Mouse (Mus musculus) MEL (cell line): ENCODE results near the gene C2. TPM values are rescaled to one million over a fixed set of nuclear protein-coding genes. Genes with fewer than 3 reads are reported as not detected.

Experiments used
- DNase-seq: peaks from one replicate; pipeline ENCODE4 v3.0.0; 2011; ENCODE audit warnings: low read depth, low spot score
- H3K27ac ChIP-seq: 2 replicates; pipeline ENCODE4 v1.5.1; 2012; ENCODE audit warnings: low read depth, mild to moderate bottlenecking, control low read depth, low read length, moderate library complexity; ENCODE audit not compliant: control insufficient read depth
- H3K27me3 ChIP-seq, 2 experiments: fragments of 150-350 bp in 1 of 2; sonication (generic) in 1 of 2; 2 replicates each; pipeline ENCODE4 v1.6.1; 2012; ENCODE audit warnings: low read length in 2 of 2, mild to moderate bottlenecking in 2 of 2, improper control_type of control experiment in 1 of 2, moderate library complexity in 1 of 2; ENCODE audit not compliant: insufficient read depth in 2 of 2, control insufficient read depth in 1 of 2
- H3K36me3 ChIP-seq, 2 experiments: 2 replicates each; pipeline ENCODE4 v1.6.1; 2012 to 2014; ENCODE audit warnings: low read length in 2 of 2, improper control_type of control experiment in 1 of 2, inconsistent platforms in 1 of 2, mild to moderate bottlenecking in 1 of 2; ENCODE audit not compliant: insufficient read depth in 2 of 2, control insufficient read depth in 1 of 2
- H3K4me1 ChIP-seq, 2 experiments: fragments of 150-350 bp in 1 of 2; sonication (generic) in 1 of 2; 2 replicates each; pipeline ENCODE4 v1.6.1; 2012; ENCODE audit warnings: low read length in 2 of 2, improper control_type of control experiment in 1 of 2, mild to moderate bottlenecking in 1 of 2; ENCODE audit not compliant: insufficient read depth in 2 of 2, control insufficient read depth in 1 of 2
- H3K4me3 ChIP-seq, 2 experiments: fragments of 150-350 bp in 1 of 2; sonication (generic) in 1 of 2; 2 replicates each; pipeline ENCODE4 v1.5.1; 2012; ENCODE audit warnings: low read depth in 2 of 2, low read length in 2 of 2, mild to moderate bottlenecking in 2 of 2, moderate library complexity in 2 of 2, control low read depth in 1 of 2, improper control_type of control experiment in 1 of 2; ENCODE audit not compliant: control insufficient read depth in 1 of 2, insufficient read depth in 1 of 2
- H3K79me2 ChIP-seq: 2 replicates; pipeline ENCODE4 v1.6.1; 2012; ENCODE audit warnings: mild to moderate bottlenecking, low read length, moderate library complexity; ENCODE audit not compliant: control insufficient read depth, poor library complexity, insufficient read depth
- H3K9ac ChIP-seq: 2 replicates; pipeline ENCODE4 v1.6.1; 2012; ENCODE audit warnings: low read depth, mild to moderate bottlenecking, control low read depth, low read length, moderate library complexity; ENCODE audit not compliant: control insufficient read depth, poor library complexity, severe bottlenecking
- H3K9me3 ChIP-seq: fragments of 150-350 bp; sonication (generic); replicated peaks from 2 replicates; pipeline ENCODE4 v1.6.1; 2012; ENCODE audit warnings: mild to moderate bottlenecking, low read length, improper control_type of control experiment, moderate library complexity; ENCODE audit not compliant: insufficient read depth
- BHLHE40 ChIP-seq: IDR thresholded peaks from 2 replicates; pipeline ENCODE4 v1.6.1; 2012; ENCODE audit warnings: low read depth, mild to moderate bottlenecking, inconsistent platforms, low read length, improper control_type of control experiment, borderline replicate concordance
- CTCF ChIP-seq, 3 experiments: IDR thresholded peaks in 2 of 3; conservative IDR thresholded peaks in 1 of 3; 2 replicates each; pipeline ENCODE4 v1.5.1; 2011 to 2012; ENCODE audit warnings: low read length in 3 of 3, low read depth in 2 of 3, mild to moderate bottlenecking in 2 of 3, improper control_type of control experiment in 1 of 3, inconsistent platforms in 1 of 3, mixed read lengths in 1 of 3, moderate library complexity in 1 of 3; ENCODE audit not compliant: control insufficient read depth in 1 of 3, insufficient read depth in 1 of 3, poor library complexity in 1 of 3, severe bottlenecking in 1 of 3
- E2F4 ChIP-seq: IDR thresholded peaks from 2 replicates; pipeline ENCODE4 v1.6.1; 2011; ENCODE audit warnings: low read depth, low read length, improper control_type of control experiment, borderline replicate concordance
- EP300 ChIP-seq, 2 experiments: IDR thresholded peaks; 2 replicates each; pipeline ENCODE4 v1.6.1; 2011; ENCODE audit warnings: improper control_type of control experiment in 2 of 2, low read length in 2 of 2, low read depth in 1 of 2, mild to moderate bottlenecking in 1 of 2
- JUND ChIP-seq: IDR thresholded peaks from 2 replicates; pipeline ENCODE4 v1.6.1; 2011; ENCODE audit warnings: low read depth, mild to moderate bottlenecking, improper control_type of control experiment, low read length
- KAT2A ChIP-seq: conservative IDR thresholded peaks from 2 replicates; pipeline ENCODE4 v1.6.1; 2012; ENCODE audit warnings: low read depth, low read length, improper control_type of control experiment, inconsistent platforms
- MAFK ChIP-seq: IDR thresholded peaks from 2 replicates; pipeline ENCODE4 v1.6.1; 2011; ENCODE audit warnings: low read depth, mild to moderate bottlenecking, low read length, improper control_type of control experiment, borderline replicate concordance
- MAX ChIP-seq: IDR thresholded peaks from 2 replicates; pipeline ENCODE4 v1.6.1; 2011; ENCODE audit warnings: low read length, improper control_type of control experiment
- MEF2A ChIP-seq: IDR thresholded peaks from 2 replicates; pipeline ENCODE4 v1.6.1; 2014; ENCODE audit warnings: low read depth, mild to moderate bottlenecking, inconsistent platforms, low read length, improper control_type of control experiment; ENCODE audit not compliant: poor library complexity, insufficient replicate concordance, severe bottlenecking; ENCODE audit errors: extremely low read depth
- MXI1 ChIP-seq: IDR thresholded peaks from 2 replicates; pipeline ENCODE4 v1.6.1; 2011; ENCODE audit warnings: mild to moderate bottlenecking, low read depth, low read length, improper control_type of control experiment
- MYC ChIP-seq: IDR thresholded peaks from 2 replicates; pipeline ENCODE4 v1.6.1; 2011; ENCODE audit warnings: low read depth, mild to moderate bottlenecking, low read length, improper control_type of control experiment, moderate library complexity
- NELFE ChIP-seq: IDR thresholded peaks from 2 replicates; pipeline ENCODE4 v1.6.1; 2011; ENCODE audit warnings: low read depth, low read length, improper control_type of control experiment
- NRF1 ChIP-seq: IDR thresholded peaks from 2 replicates; pipeline ENCODE4 v1.6.1; 2014; ENCODE audit warnings: low read depth, mild to moderate bottlenecking, inconsistent platforms, low read length, improper control_type of control experiment, moderate library complexity; ENCODE audit not compliant: poor library complexity, insufficient read depth, severe bottlenecking
- POLR2AphosphoS2 ChIP-seq: IDR thresholded peaks from 2 replicates; pipeline ENCODE4 v1.6.1; 2011; ENCODE audit warnings: low read length, improper control_type of control experiment
- RAD21 ChIP-seq: IDR thresholded peaks from 2 replicates; pipeline ENCODE4 v1.6.1; 2011; ENCODE audit warnings: mild to moderate bottlenecking, low read depth, low read length, improper control_type of control experiment
- SIN3A ChIP-seq: IDR thresholded peaks from 2 replicates; pipeline ENCODE4 v1.6.1; 2012; ENCODE audit warnings: low read length, improper control_type of control experiment, inconsistent platforms
- SMC3 ChIP-seq: IDR thresholded peaks from 2 replicates; pipeline ENCODE4 v1.6.1; 2011; ENCODE audit warnings: low read depth, low read length, improper control_type of control experiment
- TBP ChIP-seq: IDR thresholded peaks from 2 replicates; pipeline ENCODE4 v1.8.0; 2011; ENCODE audit warnings: low read depth, low read length, improper control_type of control experiment
- TCF12 ChIP-seq: IDR thresholded peaks from 2 replicates; pipeline ENCODE4 v1.6.1; 2014; ENCODE audit warnings: low read depth, mild to moderate bottlenecking, inconsistent platforms, low read length, improper control_type of control experiment, moderate library complexity
- UBTF ChIP-seq: IDR thresholded peaks from 2 replicates; pipeline ENCODE4 v1.6.1; 2012; ENCODE audit warnings: low read depth, mild to moderate bottlenecking, inconsistent platforms, low read length, improper control_type of control experiment, moderate library complexity, borderline replicate concordance; ENCODE audit not compliant: insufficient read depth
- ZC3H11A ChIP-seq: IDR thresholded peaks from 2 replicates; pipeline ENCODE4 v1.6.1; 2012; ENCODE audit warnings: low read depth, mild to moderate bottlenecking, inconsistent platforms, low read length, improper control_type of control experiment
- ZNF384 ChIP-seq: IDR thresholded peaks from 2 replicates; pipeline ENCODE4 v1.6.1; 2012; ENCODE audit warnings: low read depth, mild to moderate bottlenecking, inconsistent platforms, low read length, improper control_type of control experiment
- polyA plus RNA-seq, 2 experiments: library from polyadenylated mRNA; stranded (reverse) in 1 of 2; unstranded in 1 of 2; fragments of >175 nt in 1 of 2; fragments of >200 nt in 1 of 2; gene quantifications; 2 replicates each; pipeline versions ENCODE4 v1.2.1 to v1.2.4; 2012; ENCODE audit warnings: low replicate concordance in 2 of 2, low read depth in 1 of 2; ENCODE audit not compliant: insufficient read length in 2 of 2, insufficient read depth in 1 of 2, missing spikeins in 1 of 2
- total RNA-seq: library from RNA; depleted of rRNA; stranded (reverse); fragments of 300-350 nt; gene quantifications from 2 replicates; pipeline ENCODE4 v1.2.3, GENCODE M21; 2012

Gene C2
- total and polyA plus RNA-seq, 3 experiments: 2.2 to 9.4 TPM; not detected in 1

GRCm38 (mm10) chr17:34879336-34879879 lies 18.7 kb downstream of the C2 start, which contains the start of gene Zbtb12:
Gene Zbtb12, plus strand, starts transcription at chr17:34879483.
- H3K27ac ChIP-seq: no peak within 1 kb of the TSS
- TF ChIP-seq EP300 (IDR thresholded peaks at IDR 0.05; ENCODE audit: low read depth in 1 of 2, low read length in 2 of 2) (no peak), BHLHE40 (no peak), MXI1 (no peak), SIN3A (no peak), NRF1 (no peak), TCF12 (no peak), TBP (no peak), MAFK (no peak), E2F4 (no peak), MEF2A (no peak), NELFE (no peak), RAD21 (no peak)
- TF ChIP-seq, all 39 proteins: peak for 0
- H3K4me3 ChIP-seq: peak within 1 kb of the TSS; percentile 17 to 22; a peak in 1 of 4 replicates
- DNase-seq: no peak
- no peaks in the 10 kb centered on the region for H3K36me3 ChIP-seq
- no peaks in the 10 kb centered on the region for H3K27me3 ChIP-seq
- H3K9me3 ChIP-seq: no peaks in the 10 kb centered on the region
- H3K9ac ChIP-seq: no peak within 1 kb of the TSS
- no peaks in the 10 kb centered on the region for H3K79me2 ChIP-seq
- H3K4me1 ChIP-seq: no peaks in the 10 kb centered on the region

GRCm38 (mm10) chr17:34874321-34874720 lies 23.7 kb downstream of the C2 start:
- Histone ChIP-seq H3K79me2 (no peaks in the 10 kb centered on the region), H3K27ac (no peak overlapping the region), H3K9me3 (no peaks in the 10 kb centered on the region), H3K4me1 (no peaks in the 10 kb centered on the region), H3K9ac (no peak overlapping the region), H3K4me3 (no peak overlapping the region), H3K27me3 (peaks cover 0 to 3% of the 10 kb centered on the region in 2 experiments; a peak in 1 of 4 replicates), H3K36me3 (no peaks in the 10 kb centered on the region)
- DNase-seq: no peak
- no peak for TF ChIP-seq ZNF384
- TF ChIP-seq POLR2AphosphoS2: no peak
- TF ChIP-seq JUND: no peak

GRCm38 (mm10) chr17:34865981-34866380 lies 32.1 kb downstream of the C2 start:
- H3K9ac ChIP-seq: no peak overlapping the region
- no peaks in the 10 kb centered on the region for H3K4me1 ChIP-seq
- TF ChIP-seq MAX (no peak), MYC (no peak), SIN3A (no peak), BHLHE40 (no peak), CTCF (IDR thresholded peaks at IDR 0.05 in 2 of 3, conservative IDR thresholded peaks at IDR 0.05 in 1 of 3; ENCODE audit: control insufficient read depth in 1 of 3, insufficient read depth in 1 of 3, low read depth in 2 of 3, low read length in 3 of 3, poor library complexity in 1 of 3, severe bottlenecking in 1 of 3) (no peak), JUND (no peak), NELFE (no peak), RAD21 (no peak), SMC3 (no peak), UBTF (no peak), ZC3H11A (no peak), KAT2A (no peak), NRF1 (no peak), MAFK (no peak)
- no peaks in the 10 kb centered on the region for H3K79me2 ChIP-seq
- H3K9me3 ChIP-seq: no peaks in the 10 kb centered on the region
- H3K36me3 ChIP-seq: no peaks in the 10 kb centered on the region
- no peak overlapping the region for H3K27ac ChIP-seq
- no peak for DNase-seq
- peaks cover 0 to 6% of the 10 kb centered on the region in 2 experiments; a peak in 2 of 4 replicates for H3K27me3 ChIP-seq
- H3K4me3 ChIP-seq: no peak overlapping the region
